8 mouse cellular contexts compared by ENCODE assay signal in the genomic region with DNA sequence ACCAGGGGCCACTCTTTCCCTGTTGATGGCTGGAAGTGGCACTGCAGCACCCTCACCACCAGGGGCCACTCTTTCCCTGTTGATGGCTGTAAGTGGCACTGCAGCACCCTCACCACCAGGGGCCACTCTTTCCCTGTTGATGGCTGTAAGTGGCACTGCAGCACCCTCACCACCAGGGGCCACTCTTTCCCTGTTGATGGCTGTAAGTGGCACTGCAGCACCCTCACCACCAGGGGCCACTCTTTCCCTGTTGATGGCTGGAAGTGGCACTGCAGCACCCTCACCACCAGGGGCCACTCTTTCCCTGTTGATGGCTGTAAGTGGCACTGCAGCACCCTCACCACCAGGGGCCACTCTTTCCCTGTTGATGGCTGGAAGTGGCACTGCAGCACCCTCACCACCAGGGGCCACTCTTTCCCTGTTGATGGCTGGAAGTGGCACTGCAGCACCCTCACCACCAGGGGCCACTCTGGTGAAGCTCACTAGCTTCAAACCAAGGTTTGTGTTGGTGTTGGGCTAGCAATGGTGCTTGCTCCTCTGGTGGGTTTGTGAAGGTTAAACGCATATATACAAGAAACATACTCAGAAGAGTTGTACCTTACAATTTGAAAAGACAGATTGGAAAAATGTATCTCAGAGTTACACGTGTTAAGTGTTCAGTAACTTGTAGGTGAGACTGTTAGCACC.
A peak's percentile ranks its signal among the peaks of the same experiment; 100 is the strongest.
DNase-seq lines count a peak whose midpoint lies in the region; ATAC-seq and TF ChIP-seq lines count a peak whose summit lies in the region.
"Not testable (repeated sequence)": the region's sequence is repeated elsewhere in the genome, so short reads cannot be mapped to it uniquely, and the experiment has no call there.

No protein-coding gene starts in this region.

- DNase-seq in MEL (ENCODE audit: low read depth, low spot score), result peak; percentile 51
- DNase-seq in c-Kit-positive CD71-positive TER-119-positive erythroid progenitor cells, embryonic 14.5 days (ENCODE audit: low spot score), result peak; percentile 41
- peak; percentile 19 for DNase-seq in embryonic facial prominence, embryonic 11.5 days (ENCODE audit: low spot score)
- peak; percentile 37 to 53 for DNase-seq in heart, postnatal 10 days
- peak; percentile 50 for DNase-seq in layer of hippocampus, adult 11-12 months (ENCODE audit: low spot score)
- DNase-seq in lung, postnatal 0 days (ENCODE audit: low spot score), result peak; percentile 60
- DNase-seq in retina, adult 2 months (ENCODE audit: low read depth, low spot score), result peak; percentile 49
- DNase-seq in thymus, postnatal 0 days (ENCODE audit: low spot score), result peak; percentile 56

- H3K9me3 ChIP-seq in MEL (replicated peaks; ENCODE audit: insufficient read depth, low read length); embryonic facial prominence, embryonic 11.5 days (replicated peaks; ENCODE audit: control insufficient read depth, low read length); lung, postnatal 0 days (ENCODE audit: low read length): not testable (repeated sequence)

- not testable (repeated sequence) for TF ChIP-seq POLR2A in MEL (IDR thresholded peaks at IDR 0.05; ENCODE audit: control insufficient read depth in 1 of 2, insufficient read depth in 1 of 2, low read depth in 1 of 2, low read length in 2 of 2, poor library complexity in 1 of 2)

- not testable (repeated sequence) for TF ChIP-seq RAD21 in MEL (IDR thresholded peaks at IDR 0.05; ENCODE audit: low read depth, low read length)

- H3K27me3 ChIP-seq in MEL (ENCODE audit: control insufficient read depth in 1 of 2, insufficient read depth in 2 of 2, low read length in 2 of 2); embryonic facial prominence, embryonic 11.5 days (ENCODE audit: control insufficient read depth, insufficient read depth, low read length); lung, postnatal 0 days (replicated peaks; ENCODE audit: insufficient read depth, low read length): not testable (repeated sequence)

- not testable (repeated sequence) for H3K79me2 ChIP-seq in MEL (ENCODE audit: control insufficient read depth, insufficient read depth, low read length, poor library complexity)

- not testable (repeated sequence) for H3K4me1 ChIP-seq in MEL (ENCODE audit: control insufficient read depth in 1 of 2, insufficient read depth in 2 of 2, low read length in 2 of 2); embryonic facial prominence, embryonic 11.5 days (ENCODE audit: control insufficient read depth, insufficient read depth, low read length); lung, postnatal 0 days (ENCODE audit: insufficient read depth, low read depth, low read length)

- not testable (repeated sequence) for H3K4me2 ChIP-seq in embryonic facial prominence, embryonic 11.5 days (ENCODE audit: low read depth, low read length); lung, postnatal 0 days (replicated peaks; ENCODE audit: low read depth, low read length)

- ATAC-seq in embryonic facial prominence, embryonic 11.5 days (replicated peaks; ENCODE audit: insufficient number of reproducible peaks, low FRiP score, low TSS enrichment, low read depth), result not testable (repeated sequence)
- ATAC-seq in lung, postnatal 0 days, result peak; percentile 47; the same call in 1 of the 2 replicates

- intact Hi-C loops in heart, postnatal 10 days (cut with DNase I), result loop anchor here (1.0 to 2.0 kb wide), 2 partner anchors 180 to 777 kb away; no protein-coding TSS in a partner anchor

- not testable (repeated sequence) for TF ChIP-seq EP300 in MEL (IDR thresholded peaks at IDR 0.05; ENCODE audit: low read depth in 1 of 2, low read length in 2 of 2); lung, postnatal 0 days (IDR thresholded peaks at IDR 0.05)

- peak; percentile 35 to 48 (median 43) for TF ChIP-seq CTCF in MEL (IDR thresholded peaks at IDR 0.05 in 2 of 3, conservative IDR thresholded peaks at IDR 0.05 in 1 of 3; ENCODE audit: control insufficient read depth in 1 of 3, insufficient read depth in 1 of 3, low read depth in 2 of 3, low read length in 3 of 3, poor library complexity in 1 of 3, severe bottlenecking in 1 of 3)
- peak; percentile 80 for TF ChIP-seq CTCF in lung, postnatal 0 days (IDR thresholded peaks at IDR 0.05)

- H3K4me3 ChIP-seq in MEL (ENCODE audit: control insufficient read depth in 1 of 2, insufficient read depth in 1 of 2, low read depth in 2 of 2, low read length in 2 of 2); embryonic facial prominence, embryonic 11.5 days (ENCODE audit: low read depth, low read length); lung, postnatal 0 days (ENCODE audit: low read depth, low read length): not testable (repeated sequence)

- not testable (repeated sequence) for H3K9ac ChIP-seq in MEL (ENCODE audit: control insufficient read depth, low read depth, low read length, poor library complexity, severe bottlenecking); embryonic facial prominence, embryonic 11.5 days (replicated peaks; ENCODE audit: low read length); lung, postnatal 0 days (replicated peaks; ENCODE audit: low read depth)

- H3K36me3 ChIP-seq in MEL (ENCODE audit: control insufficient read depth in 1 of 2, insufficient read depth in 2 of 2, low read length in 2 of 2); embryonic facial prominence, embryonic 11.5 days (replicated peaks; ENCODE audit: control insufficient read depth, insufficient read depth, low read depth, low read length); lung, postnatal 0 days (ENCODE audit: insufficient read depth, low read length): not testable (repeated sequence)

- WGBS in embryonic facial prominence, embryonic 11.5 days, result 92% methylated on average over 2 of the region's 2 CpGs
- WGBS in lung, postnatal 0 days, result 85% methylated on average over 2 of the region's 2 CpGs

- H3K27ac ChIP-seq in MEL (ENCODE audit: control insufficient read depth, low read depth, low read length); embryonic facial prominence, embryonic 11.5 days (replicated peaks; ENCODE audit: low read depth, low read length): not testable (repeated sequence)
- peak overlapping the region; percentile 20; the same call in 1 of the 2 replicates for H3K27ac ChIP-seq in lung, postnatal 0 days (ENCODE audit: low read length)

TF ChIP-seq in MEL, 35 proteins besides CTCF, POLR2A, EP300 and RAD21:
- peak; percentile 33 for TF ChIP-seq SMC3 (IDR thresholded peaks at IDR 0.05; ENCODE audit: low read depth, low read length)
TF ChIP-seq in MEL: peak in this region for 1; not testable (repeated sequence) for 34.
